Mouse (Mus musculus): Measurements from ENCODE around the gene Brd3os. TPM values are rescaled to one million over a fixed set of nuclear protein-coding genes. Genes with fewer than 3 reads are reported as not detected.

Gene Brd3os
- polyA plus RNA-seq, 1 experiment from 2014 or later = 7.6 TPM

DNA sequence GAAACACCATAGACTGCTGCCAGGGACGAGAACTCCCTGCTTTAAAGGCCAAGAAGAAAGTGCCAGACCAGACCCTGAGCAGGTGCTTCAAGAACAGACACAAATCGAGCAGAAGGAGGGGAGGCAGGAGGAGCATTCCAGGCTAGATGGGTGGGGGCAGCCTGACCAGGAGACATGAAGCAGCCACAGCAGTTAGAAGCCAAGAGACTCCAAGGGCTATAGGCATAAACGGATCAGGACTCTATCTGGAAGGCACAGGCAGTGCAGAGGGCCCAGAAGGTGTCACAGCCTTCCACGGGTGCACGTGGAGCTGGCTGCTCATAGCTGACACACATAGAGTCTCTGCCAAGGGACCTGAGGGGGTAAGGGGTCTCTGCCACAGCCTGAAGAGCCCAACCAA, 18.0 kb downstream of the Brd3os start:
- no peak overlapping the region for H3K9ac ChIP-seq (ENCODE audit: low read length)
- peaks cover 73% of the 10 kb centered on the region for H3K36me3 ChIP-seq (ENCODE audit: control insufficient read depth, insufficient read depth, low read length)
- H3K27me3 ChIP-seq (ENCODE audit: control insufficient read depth, insufficient read depth, low read depth, low read length) = no peaks in the 10 kb centered on the region
- H3K4me3 ChIP-seq (ENCODE audit: low read length) = no peak overlapping the region
- H3K27ac ChIP-seq (ENCODE audit: low read length) = no peak overlapping the region
- no peaks in the 10 kb centered on the region for H3K9me3 ChIP-seq (ENCODE audit: control insufficient read depth, low read length)
- no peaks in the 10 kb centered on the region for H3K4me1 ChIP-seq (replicated peaks; ENCODE audit: control insufficient read depth, insufficient read depth, low read length)
- no peak for ATAC-seq (ENCODE audit: low read depth)
- no peak overlapping the region for H3K4me2 ChIP-seq (ENCODE audit: low read depth, low read length)
- 77% methylated on average over 5 of the region's 5 CpGs for WGBS

DNA sequence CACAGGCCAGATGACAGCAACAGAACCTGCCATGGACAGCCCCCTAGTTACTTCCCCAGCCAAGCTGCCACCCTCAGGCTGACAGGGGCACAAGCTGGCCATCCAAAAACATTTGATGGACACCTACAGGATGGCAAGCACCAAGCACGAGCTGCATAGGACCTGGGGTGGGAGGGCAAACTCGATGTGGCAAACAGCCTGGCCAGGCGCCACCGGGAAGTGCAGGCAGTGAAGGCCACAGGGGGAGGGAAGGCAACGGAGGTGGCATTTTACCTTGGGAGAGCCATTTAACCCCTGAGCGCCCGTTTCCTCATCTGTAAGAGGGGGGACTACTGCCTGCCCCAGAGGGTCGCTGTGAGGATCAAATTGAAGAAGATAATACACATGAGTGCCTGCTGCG, 18.5 kb downstream of the Brd3os start:
- WGBS = 58% methylated on average over 9 of the region's 9 CpGs
- peaks cover 68% of the 10 kb centered on the region for H3K36me3 ChIP-seq (ENCODE audit: control insufficient read depth, insufficient read depth, low read length)

DNA sequence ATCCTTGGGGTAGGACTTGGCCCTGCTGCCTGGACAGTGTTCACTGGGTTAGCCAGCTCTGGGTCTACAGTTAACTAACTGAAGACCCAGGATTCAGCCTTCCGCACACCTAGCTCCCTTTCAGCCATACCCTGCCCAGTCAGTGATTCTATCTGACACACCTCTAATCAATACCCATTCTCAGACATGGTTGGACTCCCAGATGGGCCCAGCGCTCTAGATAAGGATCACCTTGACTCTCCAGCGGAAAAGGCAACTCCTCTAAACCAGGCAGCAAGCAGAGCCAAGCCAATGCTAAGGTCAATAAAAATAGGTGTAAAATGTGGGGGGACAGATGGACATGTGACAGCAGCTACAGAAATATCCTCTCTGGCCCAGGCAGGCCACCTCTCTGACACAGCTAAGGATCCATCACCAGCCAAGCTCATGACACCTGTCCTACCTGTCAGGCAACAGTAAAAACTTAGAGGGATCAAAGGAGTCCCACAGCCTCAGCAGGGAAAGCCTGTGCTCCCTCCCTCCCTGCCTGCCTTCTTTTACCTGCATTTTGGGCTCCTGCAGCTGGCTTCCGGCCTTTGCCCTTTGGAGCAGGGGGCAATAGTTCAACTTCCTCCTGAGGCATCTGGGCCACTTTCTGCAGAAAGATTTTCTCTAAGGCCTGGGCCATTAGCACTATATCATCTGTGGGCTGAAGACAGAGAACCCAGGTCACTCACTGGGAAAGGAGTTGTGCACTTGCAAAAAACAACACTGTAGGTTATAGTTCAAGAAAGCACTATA, 19.9 kb downstream of the Brd3os start:
- Histone ChIP-seq H3K36me3 (ENCODE audit: control insufficient read depth, insufficient read depth, low read length) (peaks cover 63% of the 10 kb centered on the region), H3K27me3 (ENCODE audit: control insufficient read depth, insufficient read depth, low read depth, low read length) (no peaks in the 10 kb centered on the region), H3K27ac (ENCODE audit: low read length) (no peak overlapping the region), H3K9ac (ENCODE audit: low read length) (no peak overlapping the region), H3K4me3 (ENCODE audit: low read length) (no peak overlapping the region), H3K4me1 (replicated peaks; ENCODE audit: control insufficient read depth, insufficient read depth, low read length) (no peaks in the 10 kb centered on the region), H3K9me3 (ENCODE audit: control insufficient read depth, low read length) (no peaks in the 10 kb centered on the region), H3K4me2 (ENCODE audit: low read depth, low read length) (no peak overlapping the region)
- WGBS = 87% methylated on average over 4 of the region's 4 CpGs
- ATAC-seq (ENCODE audit: low read depth) = no peak

More for the DNA sequence above, 18.5 kb downstream of the Brd3os start:
- Histone ChIP-seq H3K9me3 (ENCODE audit: control insufficient read depth, low read length) (no peaks in the 10 kb centered on the region), H3K9ac (ENCODE audit: low read length) (no peak overlapping the region), H3K4me2 (ENCODE audit: low read depth, low read length) (no peak overlapping the region), H3K27ac (ENCODE audit: low read length) (no peak overlapping the region), H3K27me3 (ENCODE audit: control insufficient read depth, insufficient read depth, low read depth, low read length) (no peaks in the 10 kb centered on the region), H3K4me1 (replicated peaks; ENCODE audit: control insufficient read depth, insufficient read depth, low read length) (no peaks in the 10 kb centered on the region), H3K4me3 (ENCODE audit: low read length) (no peak overlapping the region)
- ATAC-seq (ENCODE audit: low read depth) = no peak

DNA sequence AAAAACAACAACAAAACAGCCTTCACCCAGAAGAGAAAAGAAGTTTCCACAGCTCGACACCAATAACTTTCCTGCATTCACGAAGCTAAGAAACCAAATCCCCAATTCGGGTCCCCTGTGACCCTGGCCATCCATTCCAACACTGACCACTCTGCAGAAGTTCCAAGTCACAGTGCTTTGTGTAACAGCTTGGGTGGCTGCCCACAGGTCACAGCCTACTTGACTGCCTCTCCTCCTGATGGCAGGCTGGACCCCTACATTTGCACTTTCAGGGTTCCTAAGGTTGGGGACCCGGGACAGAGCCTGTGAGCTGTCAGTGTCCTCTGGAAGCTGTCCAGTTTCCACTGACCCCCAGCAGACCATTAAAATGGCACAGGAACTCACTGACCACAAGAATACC, 20.8 kb downstream of the Brd3os start:
- Histone ChIP-seq H3K27me3 (ENCODE audit: control insufficient read depth, insufficient read depth, low read depth, low read length) (no peaks in the 10 kb centered on the region), H3K27ac (ENCODE audit: low read length) (no peak overlapping the region), H3K4me2 (ENCODE audit: low read depth, low read length) (no peak overlapping the region), H3K9ac (ENCODE audit: low read length) (no peak overlapping the region), H3K36me3 (ENCODE audit: control insufficient read depth, insufficient read depth, low read length) (peaks cover 57% of the 10 kb centered on the region), H3K9me3 (ENCODE audit: control insufficient read depth, low read length) (no peaks in the 10 kb centered on the region), H3K4me3 (ENCODE audit: low read length) (no peak overlapping the region), H3K4me1 (replicated peaks; ENCODE audit: control insufficient read depth, insufficient read depth, low read length) (no peaks in the 10 kb centered on the region)
- no peak for ATAC-seq (ENCODE audit: low read depth)
- WGBS = 87% methylated on average over 4 of the region's 4 CpGs

DNA sequence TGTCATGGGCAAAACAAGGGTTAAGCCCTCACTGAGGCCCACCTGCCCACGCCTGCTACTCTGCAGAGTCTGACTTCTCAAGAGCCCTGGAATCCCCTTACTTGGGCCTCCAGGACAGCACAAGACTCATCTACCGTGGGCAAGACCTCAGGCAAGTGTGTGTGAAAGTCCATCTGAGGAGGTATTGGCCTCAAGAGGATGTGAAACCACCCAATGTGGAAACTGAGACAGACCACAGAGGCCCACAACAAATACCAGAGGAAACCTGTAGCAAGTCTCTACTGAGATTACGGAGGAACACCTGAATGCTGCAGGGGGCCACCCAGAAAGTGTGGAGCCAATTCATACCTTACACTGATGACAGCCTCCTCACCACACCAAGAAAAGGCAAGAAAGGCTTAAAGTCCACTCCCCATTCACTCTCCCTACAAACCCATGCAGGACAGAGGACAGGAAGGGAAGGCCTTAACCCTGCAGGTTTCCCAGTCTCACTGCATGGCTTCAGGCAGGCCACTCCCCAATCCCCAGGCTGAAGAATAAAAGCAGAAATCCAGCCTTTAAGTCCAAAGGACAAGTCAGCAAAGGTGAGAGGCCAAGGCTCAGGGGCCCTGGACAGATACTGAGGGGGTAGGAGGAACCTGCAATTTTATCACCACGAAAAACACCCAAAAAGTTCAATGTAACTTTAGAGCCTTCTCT, 27.3 kb downstream of the Brd3os start:
- ATAC-seq (ENCODE audit: low read depth) = no peak
- H3K4me1 ChIP-seq (replicated peaks; ENCODE audit: control insufficient read depth, insufficient read depth, low read length) = peaks cover 19% of the 10 kb centered on the region
- 61% methylated on average over 4 of the region's 4 CpGs for WGBS

DNA sequence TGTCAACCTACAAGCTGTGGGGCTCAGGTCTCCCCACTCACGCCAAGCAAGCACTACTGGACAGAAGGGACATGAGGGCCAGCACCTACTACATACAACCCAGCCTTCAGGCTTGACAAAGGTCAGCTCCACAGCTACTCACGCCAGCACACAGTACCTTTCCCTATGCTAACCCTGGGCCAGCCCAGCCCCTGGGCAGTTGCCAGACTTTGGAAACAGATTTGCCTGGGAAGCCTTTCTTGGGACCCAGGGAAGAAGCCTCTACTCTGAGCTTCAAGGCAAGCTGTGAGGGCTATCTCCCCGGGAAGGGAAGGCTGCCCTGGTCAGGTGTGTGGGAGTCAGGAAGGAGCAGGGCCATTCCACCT, 27.8 kb downstream of the Brd3os start:
- Histone ChIP-seq H3K27me3 (ENCODE audit: control insufficient read depth, insufficient read depth, low read depth, low read length) (no peaks in the 10 kb centered on the region), H3K36me3 (ENCODE audit: control insufficient read depth, insufficient read depth, low read length) (peaks cover 10% of the 10 kb centered on the region), H3K27ac (ENCODE audit: low read length) (no peak overlapping the region), H3K4me2 (ENCODE audit: low read depth, low read length) (no peak overlapping the region), H3K4me3 (ENCODE audit: low read length) (no peak overlapping the region), H3K9me3 (ENCODE audit: control insufficient read depth, low read length) (no peaks in the 10 kb centered on the region), H3K4me1 (replicated peaks; ENCODE audit: control insufficient read depth, insufficient read depth, low read length) (peaks cover 19% of the 10 kb centered on the region), H3K9ac (ENCODE audit: low read length) (no peak overlapping the region)
- ATAC-seq (ENCODE audit: low read depth) = no peak
- WGBS = 58% methylated on average over 3 of the region's 3 CpGs

More for the DNA sequence above, 27.3 kb downstream of the Brd3os start:
- Histone ChIP-seq H3K27ac (ENCODE audit: low read length) (no peak overlapping the region), H3K4me3 (ENCODE audit: low read length) (no peak overlapping the region), H3K9ac (ENCODE audit: low read length) (no peak overlapping the region), H3K4me2 (ENCODE audit: low read depth, low read length) (no peak overlapping the region), H3K27me3 (ENCODE audit: control insufficient read depth, insufficient read depth, low read depth, low read length) (no peaks in the 10 kb centered on the region), H3K9me3 (ENCODE audit: control insufficient read depth, low read length) (no peaks in the 10 kb centered on the region), H3K36me3 (ENCODE audit: control insufficient read depth, insufficient read depth, low read length) (peaks cover 12% of the 10 kb centered on the region)

DNA sequence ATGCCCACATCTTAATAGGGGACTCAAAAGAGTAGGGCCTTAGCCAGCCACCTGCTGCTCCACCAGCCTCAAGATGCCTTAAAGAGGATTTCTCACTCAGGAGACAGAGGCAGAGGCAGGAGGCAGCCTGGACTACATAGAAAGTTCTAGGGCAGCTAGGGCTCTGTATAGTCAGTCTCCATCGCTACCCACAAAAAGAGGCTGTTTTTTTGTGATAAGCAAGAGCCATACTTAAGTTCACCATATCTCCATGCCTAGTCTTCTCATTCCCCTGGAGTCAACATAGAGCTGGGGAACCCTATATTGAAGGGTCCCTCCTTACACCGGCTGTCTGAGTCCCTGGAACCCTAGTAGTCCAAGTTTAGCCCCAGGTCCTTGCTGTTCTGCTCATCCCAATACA, 28.4 kb downstream of the Brd3os start:
- H3K27ac ChIP-seq (ENCODE audit: low read length) = no peak overlapping the region
- H3K9ac ChIP-seq (ENCODE audit: low read length) = no peak overlapping the region
- H3K27me3 ChIP-seq (ENCODE audit: control insufficient read depth, insufficient read depth, low read depth, low read length) = no peaks in the 10 kb centered on the region
- peaks cover 19% of the 10 kb centered on the region for H3K4me1 ChIP-seq (replicated peaks; ENCODE audit: control insufficient read depth, insufficient read depth, low read length)
- H3K36me3 ChIP-seq (ENCODE audit: control insufficient read depth, insufficient read depth, low read length) = peaks cover 10% of the 10 kb centered on the region
- no peak overlapping the region for H3K4me3 ChIP-seq (ENCODE audit: low read length)
- whole genome bisulfite sequencing = 88% methylated on average over 2 of the region's 2 CpGs
- H3K9me3 ChIP-seq (ENCODE audit: control insufficient read depth, low read length) = no peaks in the 10 kb centered on the region
- ATAC-seq (ENCODE audit: low read depth) = no peak
- no peak overlapping the region for H3K4me2 ChIP-seq (ENCODE audit: low read depth, low read length)

DNA sequence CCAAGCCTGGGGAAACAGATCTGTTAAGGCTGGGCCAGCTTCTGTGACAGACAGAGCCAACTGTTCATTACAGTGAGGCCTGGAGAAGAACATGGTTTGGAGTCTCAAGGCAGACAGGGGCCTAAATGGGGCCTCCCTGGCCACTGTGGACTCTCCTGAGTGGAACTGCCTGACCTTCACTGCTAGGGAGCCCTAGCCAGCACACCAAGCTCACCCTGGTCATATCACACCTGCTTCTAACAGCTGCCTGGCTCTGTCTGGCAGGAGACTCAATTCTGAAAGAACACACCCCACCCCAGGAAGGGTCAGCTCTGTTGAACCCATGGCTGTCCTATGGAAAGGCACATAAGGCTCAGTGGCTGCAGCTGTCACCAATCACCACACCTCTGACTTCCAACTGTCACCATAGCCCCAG, 29.1 kb downstream of the Brd3os start:
- Histone ChIP-seq H3K36me3 (ENCODE audit: control insufficient read depth, insufficient read depth, low read length) (peaks cover 6% of the 10 kb centered on the region), H3K27me3 (ENCODE audit: control insufficient read depth, insufficient read depth, low read depth, low read length) (no peaks in the 10 kb centered on the region), H3K4me2 (ENCODE audit: low read depth, low read length) (no peak overlapping the region), H3K4me3 (ENCODE audit: low read length) (no peak overlapping the region), H3K9me3 (ENCODE audit: control insufficient read depth, low read length) (no peaks in the 10 kb centered on the region), H3K27ac (ENCODE audit: low read length) (no peak overlapping the region), H3K4me1 (replicated peaks; ENCODE audit: control insufficient read depth, insufficient read depth, low read length) (peaks cover 19% of the 10 kb centered on the region), H3K9ac (ENCODE audit: low read length) (no peak overlapping the region)
- ATAC-seq (ENCODE audit: low read depth) = no peak

DNA sequence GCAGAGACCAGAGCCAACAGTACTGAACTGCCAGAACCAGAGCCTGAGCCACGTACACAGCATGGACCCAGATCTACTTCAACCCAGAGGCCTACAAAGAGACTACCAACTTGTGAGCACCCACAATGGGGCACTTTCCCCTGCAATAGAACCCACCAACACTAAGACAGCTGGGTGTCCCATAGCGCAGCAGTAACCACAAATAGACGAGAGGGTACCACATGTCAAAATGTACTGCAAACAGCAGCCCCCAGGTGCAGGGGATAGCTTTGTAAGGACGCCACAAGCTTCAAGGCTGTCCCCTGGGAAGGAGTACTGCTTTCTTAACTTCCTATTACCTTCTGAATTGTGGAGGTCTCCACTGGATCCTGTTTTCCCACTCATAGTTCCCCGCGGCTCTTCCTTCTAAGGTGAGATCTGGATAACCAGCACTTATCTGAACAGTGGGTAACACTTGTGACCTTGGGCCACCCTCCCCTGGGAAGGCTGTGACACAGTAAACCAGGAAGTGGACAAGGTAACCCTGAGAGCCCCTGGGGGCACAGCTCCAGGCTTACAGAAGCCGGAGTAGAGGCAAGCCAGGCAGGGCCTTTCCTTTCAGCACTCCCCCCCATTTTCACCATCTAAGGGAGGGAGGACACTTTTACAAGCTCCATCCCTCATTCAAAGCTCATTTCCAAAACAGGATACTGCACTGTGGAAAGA, 31.1 kb downstream of the Brd3os start:
- H3K4me1 ChIP-seq (replicated peaks; ENCODE audit: control insufficient read depth, insufficient read depth, low read length) = peaks cover 25% of the 10 kb centered on the region
- no peaks in the 10 kb centered on the region for H3K27me3 ChIP-seq (ENCODE audit: control insufficient read depth, insufficient read depth, low read depth, low read length)
- H3K9ac ChIP-seq (ENCODE audit: low read length) = peak overlapping the region; percentile 94
- H3K36me3 ChIP-seq (ENCODE audit: control insufficient read depth, insufficient read depth, low read length) = no peaks in the 10 kb centered on the region
- H3K4me2 ChIP-seq (ENCODE audit: low read depth, low read length) = peak overlapping the region; percentile 85
- no peaks in the 10 kb centered on the region for H3K9me3 ChIP-seq (ENCODE audit: control insufficient read depth, low read length)
- 47% methylated on average over 7 of the region's 7 CpGs for WGBS
- no peak overlapping the region for H3K27ac ChIP-seq (ENCODE audit: low read length)
- no peak for ATAC-seq (ENCODE audit: low read depth)
- peak overlapping the region; percentile 94 for H3K4me3 ChIP-seq (ENCODE audit: low read length)
